Mouse (Mus musculus) embryonic facial prominence, embryonic 12.5 days (tissue): ENCODE measurements around the gene Gm21974. TPM values are rescaled to one million over a fixed set of nuclear protein-coding genes. Genes with fewer than 3 reads are reported as not detected.
A peak's percentile ranks its signal among the peaks of the same experiment; 100 is the strongest.

Source experiments
- ATAC-seq: fragments of 200-750 bp; cut with Nextera tagmentation; 2 replicates; pipeline ENCODE4 v1.8.0; 2017; ENCODE audit not compliant: insufficient number of reproducible peaks, insufficient read depth, low FRiP score, low TSS enrichment
- H3K27ac ChIP-seq: fragments of 300-500 bp; sonication (generic); 2 replicates; pipeline ENCODE4 v1.5.1; 2016; ENCODE audit warnings: mild to moderate bottlenecking
- H3K27me3 ChIP-seq: fragments of 300-500 bp; sonication (generic); 2 replicates; pipeline ENCODE4 v1.6.1; 2016; ENCODE audit warnings: mild to moderate bottlenecking, moderate library complexity
- H3K36me3 ChIP-seq: fragments of 300-500 bp; sonication (generic); 2 replicates; pipeline ENCODE4 v1.6.1; 2016; ENCODE audit warnings: mild to moderate bottlenecking
- H3K4me1 ChIP-seq: fragments of 300-500 bp; sonication (generic); 2 replicates; pipeline ENCODE4 v1.6.1; 2016
- H3K4me2 ChIP-seq: fragments of 300-500 bp; sonication (generic); replicated peaks from 2 replicates; pipeline ENCODE4 v1.6.1; 2016; ENCODE audit warnings: mild to moderate bottlenecking, moderate library complexity
- H3K4me3 ChIP-seq: fragments of 300-500 bp; sonication (generic); 2 replicates; pipeline ENCODE4 v1.5.1; 2016; ENCODE audit warnings: mild to moderate bottlenecking
- H3K9ac ChIP-seq: fragments of 300-500 bp; sonication (generic); 2 replicates; pipeline ENCODE4 v1.6.1; 2016; ENCODE audit warnings: mild to moderate bottlenecking, moderate library complexity
- H3K9me3 ChIP-seq: fragments of 300-500 bp; sonication (generic); 2 replicates; pipeline ENCODE4 v1.6.1; 2016; ENCODE audit warnings: mild to moderate bottlenecking, moderate library complexity
- WGBS: fragments of 180-500 bp; shearing (Covaris S2); methylation state at CpG from one replicate; pipeline ENCODE4 v1.1.7; 2016; 5-methylcytosine and 5-hydroxymethylcytosine counted together
- polyA plus RNA-seq: library from polyadenylated mRNA; unstranded; fragments of >200 nt; fragmentation: Nextera tagmentation; extraction: Ambion mirVana; gene quantifications from 2 replicates; pipeline ENCODE4 v1.2.1, GENCODE M21; 2016

Gm21974 gene
- polyA plus RNA-seq, 1 experiment from 2014 or later: not detected

DNA sequence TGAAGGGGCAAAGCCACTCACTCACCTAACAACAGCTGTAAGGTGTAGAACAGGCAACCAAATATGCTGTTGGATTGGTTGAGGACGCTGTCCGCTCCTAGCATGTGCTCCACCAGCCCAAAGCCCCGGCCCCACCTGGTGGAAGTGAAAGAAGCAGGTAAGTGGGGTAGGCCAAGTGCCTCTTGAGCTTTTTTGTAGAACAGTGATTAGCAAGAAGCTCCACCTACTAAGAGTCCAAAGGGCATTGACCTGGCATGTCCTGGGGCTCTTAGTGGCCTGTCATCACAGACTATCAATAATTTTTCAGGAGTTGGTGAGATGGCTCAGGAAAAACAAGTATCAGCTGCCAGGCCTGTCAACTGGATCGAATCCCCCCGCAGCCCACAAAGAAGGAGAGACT, 774 bp downstream of the Gm21974 start:
- H3K9me3 ChIP-seq: no peaks in the 10 kb centered on the region
- peak overlapping the region; percentile 74 for H3K4me2 ChIP-seq
- H3K27ac ChIP-seq: no peak overlapping the region
- peaks cover 10% of the 10 kb centered on the region; the same call in 1 of the 2 replicates for H3K4me1 ChIP-seq
- 82% methylated on average over 5 of the region's 5 CpGs for WGBS
- H3K36me3 ChIP-seq: peaks cover 13% of the 10 kb centered on the region
- peak overlapping the region; percentile 59 for H3K4me3 ChIP-seq
- no peak for ATAC-seq
- H3K9ac ChIP-seq: no peak overlapping the region
- H3K27me3 ChIP-seq: no peaks in the 10 kb centered on the region

DNA sequence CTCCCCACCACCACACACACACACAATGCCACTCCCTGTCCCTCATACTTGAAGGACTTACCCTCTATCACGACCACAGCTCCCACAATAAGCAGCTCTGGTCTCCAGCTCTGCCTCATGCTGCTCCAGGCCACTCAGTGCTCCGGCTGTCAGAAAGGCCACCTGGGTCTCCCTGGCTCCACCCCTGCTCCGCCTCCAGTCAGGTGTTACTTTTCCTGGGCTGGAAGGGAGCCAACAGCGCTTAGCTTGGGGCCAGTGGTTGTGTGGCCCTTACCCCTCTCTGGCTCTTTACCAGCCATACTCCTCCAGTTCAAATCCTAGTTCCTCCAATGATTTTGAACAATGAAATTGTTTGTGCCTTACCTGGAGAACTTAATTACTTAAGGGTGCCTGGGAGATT, 4.5 kb downstream of the Gm21974 start, which contains the start of gene Prss53:
Prss53 (minus strand) TSS at position 173 of the 400 bp plus-strand sequence.
- H3K4me3 ChIP-seq: no peak within 1 kb of the TSS
- no peak within 1 kb of the TSS for H3K4me2 ChIP-seq
- no peaks in the 10 kb centered on the region for H3K27me3 ChIP-seq
- H3K9me3 ChIP-seq: no peaks in the 10 kb centered on the region
- H3K9ac ChIP-seq: no peak within 1 kb of the TSS
- no peak within 1 kb of the TSS for H3K27ac ChIP-seq
- 33% methylated on average over 4 of the region's 4 CpGs for WGBS
- no peak for ATAC-seq
- H3K36me3 ChIP-seq: peaks cover 49% of the 10 kb centered on the region
- peaks cover 13% of the 10 kb centered on the region; the same call in 1 of the 2 replicates for H3K4me1 ChIP-seq

DNA sequence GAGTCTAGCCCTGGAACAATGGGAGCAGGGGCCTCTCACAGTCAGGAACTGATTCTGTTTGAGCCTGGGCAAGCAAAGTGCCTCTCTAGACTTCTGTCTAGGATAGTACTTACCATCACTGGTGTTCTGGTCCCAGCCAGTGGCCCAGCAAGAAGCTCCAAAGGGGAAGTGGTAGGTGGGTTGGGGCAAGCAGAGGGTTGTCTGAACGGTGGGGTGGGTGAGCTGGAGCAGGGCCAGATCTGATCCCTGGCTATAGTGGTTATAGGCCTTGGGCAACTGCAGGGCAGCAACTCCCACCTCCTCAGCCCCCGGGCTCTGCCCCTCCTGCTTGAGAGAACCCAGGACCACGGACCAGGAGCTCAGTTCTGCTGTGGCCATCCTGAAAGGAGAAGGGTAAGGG, 6.4 kb downstream of the Gm21974 start:
- WGBS: 77% methylated on average over 3 of the region's 3 CpGs
- no peak for ATAC-seq
- H3K9me3 ChIP-seq: no peaks in the 10 kb centered on the region
- H3K27ac ChIP-seq: no peak overlapping the region
- H3K4me3 ChIP-seq: no peak overlapping the region
- H3K27me3 ChIP-seq: no peaks in the 10 kb centered on the region
- H3K36me3 ChIP-seq: peaks cover 66% of the 10 kb centered on the region
- no peak overlapping the region for H3K4me2 ChIP-seq
- no peak overlapping the region for H3K9ac ChIP-seq
- H3K4me1 ChIP-seq: peaks cover 8% of the 10 kb centered on the region

DNA sequence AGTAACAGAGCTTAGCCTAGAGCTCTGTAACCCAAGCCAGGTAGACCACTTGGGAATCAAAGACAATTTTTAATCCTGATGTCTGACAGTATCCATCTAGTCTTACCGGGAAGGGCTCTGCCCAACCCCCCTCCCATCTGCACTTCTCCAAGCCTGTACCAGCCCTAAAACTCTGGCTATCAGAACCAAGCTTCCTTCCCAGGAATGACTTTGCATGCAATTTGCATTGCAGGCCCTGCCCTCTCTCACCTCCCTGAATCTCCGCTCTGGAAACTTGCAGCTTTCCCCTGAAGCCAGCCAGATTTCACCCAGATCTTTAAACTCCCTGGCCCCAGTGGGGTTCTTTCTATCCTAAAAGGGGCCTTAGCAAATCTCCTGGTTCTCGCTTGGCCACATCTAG, 7.5 kb downstream of the Gm21974 start:
- peaks cover 69% of the 10 kb centered on the region for H3K36me3 ChIP-seq
- WGBS: 80% methylated on average over 3 of the region's 3 CpGs

DNA sequence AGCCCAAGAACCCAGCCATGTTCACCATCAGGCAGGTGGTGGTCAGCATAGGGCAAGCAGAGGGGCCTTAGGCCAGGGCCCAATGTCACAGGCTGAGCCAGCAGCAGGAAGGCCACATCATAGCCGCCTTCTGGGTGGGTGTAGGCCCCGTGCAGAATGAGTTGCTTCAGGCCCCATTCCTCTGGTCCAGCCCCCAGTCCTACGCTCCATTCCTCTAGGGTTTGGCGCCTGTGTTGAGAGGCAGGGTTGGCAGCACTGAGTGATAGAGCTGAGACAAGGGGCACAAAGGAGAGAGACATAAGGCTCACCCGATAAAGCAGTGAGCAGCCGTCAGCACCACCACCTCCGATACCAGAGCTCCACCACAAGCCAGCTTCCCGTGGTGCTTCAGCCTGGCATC, 8.1 kb downstream of the Gm21974 start:
- H3K9me3 ChIP-seq: no peaks in the 10 kb centered on the region
- no peaks in the 10 kb centered on the region for H3K27me3 ChIP-seq
- peaks cover 70% of the 10 kb centered on the region for H3K36me3 ChIP-seq
- H3K27ac ChIP-seq: no peak overlapping the region
- H3K4me1 ChIP-seq: peaks cover 16% of the 10 kb centered on the region
- ATAC-seq: no peak
- H3K9ac ChIP-seq: no peak overlapping the region
- 87% methylated on average over 8 of the region's 8 CpGs for WGBS
- H3K4me3 ChIP-seq: no peak overlapping the region
- H3K4me2 ChIP-seq: no peak overlapping the region

More for the DNA sequence above, 7.5 kb downstream of the Gm21974 start:
- Histone ChIP-seq H3K4me2 (no peak overlapping the region), H3K4me3 (no peak overlapping the region), H3K4me1 (peaks cover 16% of the 10 kb centered on the region), H3K9ac (no peak overlapping the region), H3K9me3 (no peaks in the 10 kb centered on the region), H3K27me3 (no peaks in the 10 kb centered on the region), H3K27ac (no peak overlapping the region)
- ATAC-seq: no peak

DNA sequence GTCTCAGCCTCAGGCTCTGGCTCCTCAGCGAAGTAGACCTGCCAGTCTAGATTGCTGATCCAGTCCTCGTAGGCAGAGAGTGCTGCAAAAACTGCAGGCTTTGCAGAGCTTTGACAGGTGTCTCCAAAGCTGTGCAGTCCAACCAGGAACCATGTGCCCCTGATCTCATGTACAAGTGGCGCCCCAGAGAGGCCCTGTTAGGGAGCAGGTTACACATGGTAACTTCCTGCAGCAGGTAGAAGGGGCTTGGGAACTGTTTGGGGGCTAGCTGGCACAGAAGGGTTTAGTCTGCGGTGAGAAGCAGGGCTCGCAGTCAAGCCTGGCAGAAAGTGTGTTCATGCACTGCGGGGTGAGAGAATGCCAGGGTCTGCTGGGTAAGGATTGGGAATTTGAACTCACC, 8.7 kb downstream of the Gm21974 start:
- ATAC-seq: no peak
- 91% methylated on average over 6 of the region's 6 CpGs for WGBS
- no peaks in the 10 kb centered on the region for H3K27me3 ChIP-seq
- H3K27ac ChIP-seq: no peak overlapping the region
- no peak overlapping the region for H3K4me2 ChIP-seq
- H3K4me3 ChIP-seq: no peak overlapping the region
- peaks cover 16% of the 10 kb centered on the region for H3K4me1 ChIP-seq
- no peak overlapping the region for H3K9ac ChIP-seq
- no peaks in the 10 kb centered on the region for H3K9me3 ChIP-seq
- H3K36me3 ChIP-seq: peaks cover 76% of the 10 kb centered on the region

DNA sequence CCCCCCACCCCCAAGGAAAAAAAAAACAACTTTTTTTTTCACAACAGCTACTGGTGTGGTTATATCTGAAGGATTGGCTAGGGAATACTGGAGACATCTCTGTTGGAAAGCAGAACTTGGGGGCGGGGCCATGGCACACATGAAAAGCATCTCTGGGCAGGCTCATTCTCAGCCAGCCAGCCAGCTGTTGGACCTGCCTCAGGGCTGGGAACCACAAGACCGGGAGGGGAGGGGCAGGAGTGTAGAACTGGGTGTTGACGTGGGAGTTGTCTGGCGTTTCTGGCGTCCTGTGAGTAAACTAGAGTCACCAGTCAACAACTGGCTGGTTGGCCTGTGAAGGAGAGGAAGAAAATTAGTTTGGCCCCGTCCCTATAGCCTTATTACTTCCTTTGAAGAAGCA, 9.3 kb downstream of the Gm21974 start:
- no peak for ATAC-seq
- 66% methylated on average over 6 of the region's 6 CpGs for WGBS
- H3K4me1 ChIP-seq: peaks cover 16% of the 10 kb centered on the region
- H3K9ac ChIP-seq: no peak overlapping the region
- H3K4me3 ChIP-seq: no peak overlapping the region
- no peak overlapping the region for H3K4me2 ChIP-seq
- no peak overlapping the region for H3K27ac ChIP-seq
- no peaks in the 10 kb centered on the region for H3K27me3 ChIP-seq
- no peaks in the 10 kb centered on the region for H3K9me3 ChIP-seq
- H3K36me3 ChIP-seq: peaks cover 82% of the 10 kb centered on the region

DNA sequence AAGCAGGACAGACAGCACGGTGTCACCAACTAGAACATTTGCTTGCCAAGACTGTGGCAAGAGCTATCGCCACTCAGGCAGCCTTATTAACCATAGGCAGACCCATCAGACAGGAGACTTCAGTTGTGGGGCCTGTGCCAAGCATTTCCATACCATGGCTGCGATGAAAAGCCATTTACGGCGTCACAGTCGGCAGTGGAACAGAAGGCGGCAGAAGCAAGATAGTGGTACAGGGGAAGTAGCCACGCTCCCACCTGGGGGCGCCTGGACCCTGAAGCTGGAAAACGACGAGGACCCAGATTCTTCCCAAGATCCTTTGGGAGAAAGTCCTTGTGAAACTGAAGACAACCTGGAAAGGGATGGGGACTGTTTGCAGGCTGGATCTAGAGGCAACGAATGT, 14.8 kb downstream of the Gm21974 start:
- no peak for ATAC-seq

DNA sequence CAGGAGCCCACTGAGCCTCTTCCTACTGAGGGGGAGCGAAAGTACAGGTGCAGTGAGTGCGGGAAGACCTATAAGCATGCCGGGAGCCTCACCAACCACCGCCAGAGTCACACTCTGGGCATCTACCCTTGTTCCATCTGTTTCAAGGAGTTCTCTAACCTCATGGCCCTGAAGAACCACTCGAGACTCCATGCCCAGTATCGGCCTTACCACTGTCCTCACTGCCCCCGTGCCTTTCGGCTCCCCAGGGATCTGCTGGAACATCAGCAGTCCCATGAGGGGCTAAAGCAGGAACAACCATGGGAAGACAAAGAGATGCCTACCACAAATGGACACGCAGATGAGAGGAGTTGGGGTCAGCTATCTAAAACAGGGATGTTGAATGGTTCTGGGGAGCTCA, 16.0 kb downstream of the Gm21974 start:
- H3K27me3 ChIP-seq: no peaks in the 10 kb centered on the region
- no peak overlapping the region for H3K4me2 ChIP-seq
- no peak overlapping the region for H3K9ac ChIP-seq
- H3K4me3 ChIP-seq: 0 out of 2 replicates have a peak overlapping the region, but pooled peaks have one; percentile 4
- H3K9me3 ChIP-seq: no peaks in the 10 kb centered on the region
- 96% methylated on average over 9 of the region's 9 CpGs for WGBS
- ATAC-seq: no peak
- peaks cover 67% of the 10 kb centered on the region for H3K36me3 ChIP-seq
- H3K27ac ChIP-seq: no peak overlapping the region
- H3K4me1 ChIP-seq: peaks cover 24% of the 10 kb centered on the region

More for the DNA sequence above, 14.8 kb downstream of the Gm21974 start:
- 87% methylated on average over 12 of the region's 12 CpGs for WGBS
- Histone ChIP-seq H3K4me2 (no peak overlapping the region), H3K27ac (no peak overlapping the region), H3K4me1 (peaks cover 21% of the 10 kb centered on the region), H3K9ac (no peak overlapping the region), H3K27me3 (no peaks in the 10 kb centered on the region), H3K9me3 (no peaks in the 10 kb centered on the region), H3K4me3 (no peak overlapping the region), H3K36me3 (peaks cover 77% of the 10 kb centered on the region)

DNA sequence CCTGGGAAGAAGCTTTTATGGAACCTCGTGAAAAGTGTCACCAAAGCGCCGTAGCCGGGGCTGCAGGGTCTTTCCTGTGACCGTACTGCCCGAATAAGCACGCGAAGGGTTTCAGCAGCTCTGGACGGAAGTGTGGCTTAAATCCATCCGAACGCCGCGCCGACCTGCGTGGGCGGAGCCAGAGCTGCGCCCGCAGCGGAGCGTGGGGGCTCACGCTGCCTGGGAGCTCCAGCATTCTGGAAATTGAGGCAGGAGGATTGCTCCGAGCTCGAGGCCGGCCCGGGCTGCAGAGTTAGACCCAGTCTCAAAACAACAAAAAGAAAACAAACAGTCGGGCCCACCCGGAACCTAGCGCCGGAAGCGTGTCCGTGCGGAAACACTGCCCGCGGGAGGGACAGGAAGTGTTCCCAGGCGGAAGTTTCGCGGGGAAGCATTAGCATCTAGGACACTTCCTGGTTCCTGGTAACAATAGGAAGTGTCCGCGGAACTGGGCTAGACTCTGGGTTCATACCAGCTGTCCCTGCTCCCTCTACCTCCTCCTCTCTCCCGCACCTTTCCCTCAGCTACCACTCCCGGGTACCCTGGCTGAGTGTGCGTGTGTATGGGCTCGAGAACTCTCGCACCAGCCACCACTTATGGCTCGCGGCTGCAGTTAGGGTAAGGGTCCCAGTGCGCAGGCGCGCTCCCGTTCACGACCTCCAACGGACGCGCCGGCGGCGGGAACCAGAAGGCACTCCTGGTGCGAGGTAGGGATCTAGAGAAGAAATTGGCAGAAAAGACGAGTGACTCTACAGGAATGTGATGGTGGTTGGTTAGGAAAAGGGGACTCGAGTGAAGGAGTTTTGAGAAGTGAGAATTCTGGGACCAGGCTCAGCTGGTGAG, 18.5 kb downstream of the Gm21974 start, which contains the start of gene Zfp668:
Zfp668 (minus strand) TSS at position 362 of the 882 bp plus-strand sequence.
- H3K4me1 ChIP-seq: peaks cover 23% of the 10 kb centered on the region
- H3K27me3 ChIP-seq: no peaks in the 10 kb centered on the region
- H3K36me3 ChIP-seq: peaks cover 52% of the 10 kb centered on the region
- ATAC-seq: peak; percentile 48
- H3K27ac ChIP-seq: peak within 1 kb of the TSS; percentile 99
- peak within 1 kb of the TSS; percentile 87 for H3K4me2 ChIP-seq
- peak within 1 kb of the TSS; percentile 95 for H3K9ac ChIP-seq
- peak within 1 kb of the TSS; percentile 93 for H3K4me3 ChIP-seq
- WGBS: under 1% methylated on average over 60 of the region's 60 CpGs
- no peaks in the 10 kb centered on the region for H3K9me3 ChIP-seq

DNA sequence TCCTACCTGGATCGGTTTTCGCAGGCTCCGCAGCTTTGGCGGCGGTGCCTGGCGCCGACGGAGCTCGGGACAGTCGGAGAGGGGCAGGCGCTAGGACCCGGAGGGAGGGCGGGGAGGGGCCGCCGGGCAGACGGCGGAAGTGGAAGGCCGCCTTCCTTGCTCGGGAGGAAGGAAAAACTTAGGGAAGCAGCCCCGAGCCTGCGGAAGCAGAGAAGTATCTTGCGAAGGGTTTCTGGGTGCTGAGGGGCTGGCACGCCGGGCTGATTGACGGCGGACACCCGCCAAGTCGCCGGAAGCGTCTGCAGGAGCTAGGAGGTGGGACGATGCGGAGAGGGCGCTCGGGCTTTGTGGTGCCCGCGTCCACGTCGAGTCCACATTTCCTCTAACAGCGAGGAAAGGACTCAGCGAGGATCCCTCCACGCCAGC, 19.2 kb downstream of the Gm21974 start, which contains the start of gene Zfp646:
Zfp646 (plus strand) TSS at position 181 of the 426 bp plus-strand sequence.
- peak within 1 kb of the TSS; percentile 93 for H3K4me3 ChIP-seq
- H3K36me3 ChIP-seq: peaks cover 48% of the 10 kb centered on the region
- under 1% methylated on average over 40 of the region's 41 CpGs for WGBS

DNA sequence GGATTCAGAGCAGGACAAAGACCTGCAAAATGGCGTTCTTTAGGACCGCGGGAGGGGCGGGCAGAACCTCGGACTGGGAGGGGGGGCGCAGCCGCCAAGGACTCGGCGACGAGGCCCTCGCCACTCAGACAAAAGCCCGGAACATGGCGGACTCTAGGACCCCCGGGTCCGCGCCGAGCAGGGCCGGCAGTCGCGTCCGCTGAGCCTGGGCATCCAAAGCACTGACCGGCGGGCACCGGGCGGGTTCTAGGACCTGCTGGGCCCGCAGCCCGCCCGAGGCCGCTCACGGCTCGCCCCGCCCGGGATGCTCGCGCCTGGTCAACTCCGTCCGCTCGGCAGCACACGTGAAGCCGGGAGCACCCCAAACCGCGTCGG, 19.6 kb downstream of the Gm21974 start:
- peaks cover 23% of the 10 kb centered on the region for H3K4me1 ChIP-seq
- ATAC-seq: peak; percentile 95
- no peaks in the 10 kb centered on the region for H3K9me3 ChIP-seq
- peak overlapping the region; percentile 93 for H3K4me3 ChIP-seq
- peak overlapping the region; percentile 95 for H3K9ac ChIP-seq
- peak overlapping the region; percentile 99 for H3K27ac ChIP-seq
- H3K4me2 ChIP-seq: peak overlapping the region; percentile 87
- no peaks in the 10 kb centered on the region for H3K27me3 ChIP-seq
- 0% methylated on average over 42 of the region's 43 CpGs for WGBS
- H3K36me3 ChIP-seq: peaks cover 45% of the 10 kb centered on the region

More for the DNA sequence above, 19.2 kb downstream of the Gm21974 start, which contains the start of gene Zfp646:
- H3K9ac ChIP-seq: peak within 1 kb of the TSS; percentile 95
- H3K9me3 ChIP-seq: no peaks in the 10 kb centered on the region
- peak within 1 kb of the TSS; percentile 87 for H3K4me2 ChIP-seq
- no peaks in the 10 kb centered on the region for H3K27me3 ChIP-seq
- peak within 1 kb of the TSS; percentile 99 for H3K27ac ChIP-seq
- H3K4me1 ChIP-seq: peaks cover 23% of the 10 kb centered on the region
- ATAC-seq: peak; percentile 86
